Mouse (Mus musculus) layer of hippocampus, adult 2 months (tissue): ENCODE measurements around the gene Bcl11b. TPM values are rescaled to one million over a fixed set of nuclear protein-coding genes. Genes with fewer than 3 reads are reported as not detected.

Experiments
- DNase-seq, 2 experiments: peaks; one replicate each; pipeline ENCODE4 v3.0.0; 2022; ENCODE audit warnings: low spot score in 2 of 2
- H3K27ac ChIP-seq: fragments of 200-600 bp; 2 replicates; pipeline ENCODE4 v1.8.1; 2022
- H3K4me3 ChIP-seq: fragments of 200-600 bp; 2 replicates; pipeline ENCODE4 v1.8.1; 2022; ENCODE audit warnings: mild to moderate bottlenecking
- CTCF ChIP-seq: fragments of 200-600 bp; conservative IDR thresholded peaks from 2 replicates; pipeline ENCODE4 v1.8.1; 2022; ENCODE audit warnings: antibody characterized with exemption, mild to moderate bottlenecking, moderate library complexity
- total RNA-seq, 2 experiments: library from RNA; stranded (reverse); gene quantifications; 2 replicates each; pipeline ENCODE4 v1.2.3; 2021

The Bcl11b gene
- total RNA-seq, 2 experiments from 2014 or later, result 144 to 145 TPM

GRCm38 (mm10) chr12:107962852-107963251, 40.5 kb downstream of the Bcl11b start:
- Histone ChIP-seq H3K27ac (peak overlapping the region; percentile 79; the same call in 1 of the 2 replicates), H3K4me3 (no peak overlapping the region)
- no peak for DNase-seq
- no peak for TF ChIP-seq CTCF

- H3K4me3 ChIP-seq, result no peak overlapping the region
- H3K27ac ChIP-seq, result peak overlapping the region; percentile 59; the same call in 1 of the 2 replicates
- DNase-seq, result no peak
- TF ChIP-seq CTCF, result no peak
Observed at GRCm38 (mm10) chr12:107961843-107962242, 41.6 kb downstream of the Bcl11b start.

- TF ChIP-seq CTCF, result no peak
- H3K4me3 ChIP-seq, result no peak overlapping the region
- DNase-seq, result peak in 1 of 2 experiments; percentile 46
- peak overlapping the region; percentile 59; the same call in 1 of the 2 replicates for H3K27ac ChIP-seq
Observed at GRCm38 (mm10) chr12:107960789-107961491, 42.5 kb downstream of the Bcl11b start.

GRCm38 (mm10) chr12:107960365-107960764, 43.0 kb downstream of the Bcl11b start:
- DNase-seq, result no peak
- Histone ChIP-seq H3K27ac (peak overlapping the region; percentile 28; the same call in 1 of the 2 replicates), H3K4me3 (no peak overlapping the region)
- peak; percentile 52 for TF ChIP-seq CTCF

- Histone ChIP-seq H3K27ac (peak overlapping the region; percentile 28; the same call in 1 of the 2 replicates), H3K4me3 (no peak overlapping the region)
- no peak for TF ChIP-seq CTCF
- no peak for DNase-seq
Observed at GRCm38 (mm10) chr12:107959872-107960271, 43.5 kb downstream of the Bcl11b start.

GRCm38 (mm10) chr12:107953044-107953684, 50.2 kb downstream of the Bcl11b start:
- peak overlapping the region; percentile 68 for H3K27ac ChIP-seq
- DNase-seq, result peak; percentile 55 to 62
- TF ChIP-seq CTCF, result no peak
- H3K4me3 ChIP-seq, result peak overlapping the region; percentile 44

- peak overlapping the region; percentile 68 for H3K27ac ChIP-seq
- peak overlapping the region; percentile 44 for H3K4me3 ChIP-seq
- no peak for TF ChIP-seq CTCF
- no peak for DNase-seq
Observed at GRCm38 (mm10) chr12:107952318-107952724, 51.1 kb downstream of the Bcl11b start.

- DNase-seq, result no peak
- Histone ChIP-seq H3K27ac (peak overlapping the region; percentile 43; the same call in 1 of the 2 replicates), H3K4me3 (no peak overlapping the region; the same call in 1 of the 2 replicates)
Observed at GRCm38 (mm10) chr12:107950667-107951179, 52.7 kb downstream of the Bcl11b start.

GRCm38 (mm10) chr12:107949416-107949815, 54.0 kb downstream of the Bcl11b start:
- Histone ChIP-seq H3K27ac (no peak overlapping the region; the same call in 1 of the 2 replicates), H3K4me3 (no peak overlapping the region)
- DNase-seq, result no peak
- no peak for TF ChIP-seq CTCF

More at GRCm38 (mm10) chr12:107950667-107951179, 52.7 kb downstream of the Bcl11b start:
- TF ChIP-seq CTCF, result no peak

GRCm38 (mm10) chr12:107942100-107942499, 61.3 kb downstream of the Bcl11b start:
- TF ChIP-seq CTCF, result no peak

GRCm38 (mm10) chr12:107940774-107941173, 62.6 kb downstream of the Bcl11b start:
- H3K4me3 ChIP-seq, result no peak overlapping the region
- DNase-seq, result no peak
- H3K27ac ChIP-seq, result no peak overlapping the region
- TF ChIP-seq CTCF, result no peak

More at GRCm38 (mm10) chr12:107942100-107942499, 61.3 kb downstream of the Bcl11b start:
- DNase-seq, result no peak
- H3K4me3 ChIP-seq, result no peak overlapping the region
- peak overlapping the region; percentile 28; the same call in 1 of the 2 replicates for H3K27ac ChIP-seq

GRCm38 (mm10) chr12:107939177-107939576, 64.2 kb downstream of the Bcl11b start:
- Histone ChIP-seq H3K27ac (peak overlapping the region; percentile 29; the same call in 1 of the 2 replicates), H3K4me3 (no peak overlapping the region)
- DNase-seq, result no peak
- peak; percentile 56 for TF ChIP-seq CTCF

GRCm38 (mm10) chr12:107936972-107937371, 66.4 kb downstream of the Bcl11b start:
- TF ChIP-seq CTCF, result no peak
- Histone ChIP-seq H3K4me3 (no peak overlapping the region), H3K27ac (peak overlapping the region; percentile 43; the same call in 1 of the 2 replicates)
- DNase-seq, result no peak
